Mouse (Mus musculus) lung, embryonic 15.5 days (tissue): ENCODE measurements at regions not wholly inside any gene's neighbourhood (a gene's known extent, or its start where the extent isn't known, plus 50 kb on each side); places are given as distances from the start of the nearest gene placed in this dataset.

ENCODE experiments used
- ATAC-seq: fragments of 200-750 bp; cut with Nextera tagmentation; 2 replicates; pipeline ENCODE4 v1.8.0; 2017; ENCODE audit warnings: moderate number of reproducible peaks, borderline replicate concordance; ENCODE audit not compliant: low FRiP score, low TSS enrichment; ENCODE audit errors: extremely low read depth
- H3K27ac ChIP-seq: fragments of 300-500 bp; sonication (generic); 2 replicates; pipeline ENCODE4 v1.5.1; 2015; ENCODE audit warnings: moderate library complexity, mild to moderate bottlenecking, inconsistent platforms
- H3K27me3 ChIP-seq: fragments of 300-500 bp; sonication (generic); 2 replicates; pipeline ENCODE4 v1.6.1; 2015; ENCODE audit warnings: inconsistent platforms
- H3K36me3 ChIP-seq: fragments of 300-500 bp; sonication (generic); 2 replicates; pipeline ENCODE4 v1.6.1; 2015; ENCODE audit warnings: inconsistent platforms
- H3K4me1 ChIP-seq: fragments of 300-500 bp; sonication (generic); 2 replicates; pipeline ENCODE4 v1.6.1; 2015; ENCODE audit warnings: inconsistent platforms
- H3K4me2 ChIP-seq: fragments of 300-500 bp; sonication (generic); 2 replicates; pipeline ENCODE4 v1.6.1; 2015; ENCODE audit warnings: inconsistent platforms, mild to moderate bottlenecking, moderate library complexity
- H3K4me3 ChIP-seq: fragments of 300-500 bp; sonication (generic); 2 replicates; pipeline ENCODE4 v1.5.1; 2015; ENCODE audit warnings: mild to moderate bottlenecking, inconsistent platforms
- H3K9ac ChIP-seq: fragments of 300-500 bp; sonication (generic); 2 replicates; pipeline ENCODE4 v1.6.1; 2015; ENCODE audit warnings: inconsistent platforms
- H3K9me3 ChIP-seq: fragments of 300-500 bp; sonication (generic); 2 replicates; pipeline ENCODE4 v1.6.1; 2016; ENCODE audit warnings: inconsistent platforms
- WGBS: fragments of 180-500 bp; shearing (Covaris S2); methylation state at CpG from one replicate; pipeline ENCODE4 v1.1.7; 2015; 5-methylcytosine and 5-hydroxymethylcytosine counted together

- Histone ChIP-seq H3K27me3 (no peaks in the 10 kb centered on the region), H3K4me2 (no peak overlapping the region), H3K9me3 (no peaks in the 10 kb centered on the region), H3K27ac (peak overlapping the region; percentile 89), H3K9ac (no peak overlapping the region), H3K4me1 (peaks cover 36% of the 10 kb centered on the region), H3K4me3 (no peak overlapping the region), H3K36me3 (no peaks in the 10 kb centered on the region)
- ATAC-seq = peak; percentile 82; the same call in 1 of the 2 replicates
- WGBS = 29% methylated on average over 9 of the region's 9 CpGs
These were observed 113.6 kb upstream of the Ercc6l2 start for GRCm38 (mm10) chr13:63701199-63702175.

GRCm38 (mm10) chr13:63708567-63708966 is 106.5 kb upstream of the Ercc6l2 start:
- ATAC-seq = no peak
- Histone ChIP-seq H3K27me3 (no peaks in the 10 kb centered on the region), H3K27ac (no peak overlapping the region), H3K9me3 (no peaks in the 10 kb centered on the region), H3K36me3 (no peaks in the 10 kb centered on the region), H3K9ac (no peak overlapping the region), H3K4me1 (peaks cover 17% of the 10 kb centered on the region), H3K4me2 (no peak overlapping the region), H3K4me3 (no peak overlapping the region)
- 75% methylated on average over 2 of the region's 2 CpGs for WGBS

- no peak overlapping the region for H3K9ac ChIP-seq
- no peaks in the 10 kb centered on the region for H3K9me3 ChIP-seq
- no peak overlapping the region for H3K27ac ChIP-seq
- H3K36me3 ChIP-seq = no peaks in the 10 kb centered on the region
- WGBS = 92% methylated on average over 3 of the region's 3 CpGs
- H3K4me1 ChIP-seq = peaks cover 23% of the 10 kb centered on the region
- ATAC-seq = no peak
- H3K4me2 ChIP-seq = no peak overlapping the region
- no peak overlapping the region for H3K4me3 ChIP-seq
- H3K27me3 ChIP-seq = no peaks in the 10 kb centered on the region
These were observed 101.9 kb upstream of the Ercc6l2 start for GRCm38 (mm10) chr13:63713137-63713536.

GRCm38 (mm10) chr13:63716498-63716897 is 98.5 kb upstream of the Ercc6l2 start:
- H3K9ac ChIP-seq = no peak overlapping the region
- H3K4me1 ChIP-seq = peaks cover 54% of the 10 kb centered on the region
- no peak overlapping the region for H3K4me3 ChIP-seq
- no peak overlapping the region for H3K4me2 ChIP-seq
- 75% methylated on average over 1 of the region's 1 CpGs for WGBS
- ATAC-seq = no peak
- H3K9me3 ChIP-seq = no peaks in the 10 kb centered on the region
- H3K27me3 ChIP-seq = no peaks in the 10 kb centered on the region
- peak overlapping the region; percentile 87 for H3K27ac ChIP-seq
- no peaks in the 10 kb centered on the region for H3K36me3 ChIP-seq

GRCm38 (mm10) chr13:63717249-63717648 is 97.8 kb upstream of the Ercc6l2 start:
- 37% methylated on average over 3 of the region's 3 CpGs for WGBS
- H3K27me3 ChIP-seq = no peaks in the 10 kb centered on the region
- H3K27ac ChIP-seq = peak overlapping the region; percentile 87
- no peak for ATAC-seq
- H3K9ac ChIP-seq = no peak overlapping the region
- no peaks in the 10 kb centered on the region for H3K36me3 ChIP-seq
- H3K4me2 ChIP-seq = peak overlapping the region; percentile 16; the same call in 1 of the 2 replicates
- H3K9me3 ChIP-seq = no peaks in the 10 kb centered on the region
- no peak overlapping the region for H3K4me3 ChIP-seq
- peaks cover 56% of the 10 kb centered on the region for H3K4me1 ChIP-seq

- no peak overlapping the region for H3K9ac ChIP-seq
- H3K4me3 ChIP-seq = no peak overlapping the region
- H3K9me3 ChIP-seq = no peaks in the 10 kb centered on the region
- peaks cover 68% of the 10 kb centered on the region for H3K4me1 ChIP-seq
- WGBS = 25% methylated on average over 2 of the region's 2 CpGs
- no peak overlapping the region for H3K4me2 ChIP-seq
- no peaks in the 10 kb centered on the region for H3K36me3 ChIP-seq
- ATAC-seq = no peak
- no peaks in the 10 kb centered on the region for H3K27me3 ChIP-seq
- peak overlapping the region; percentile 87 for H3K27ac ChIP-seq
These were observed 96.3 kb upstream of the Ercc6l2 start for GRCm38 (mm10) chr13:63718782-63719181.

- Histone ChIP-seq H3K9ac (no peak overlapping the region), H3K27ac (peak overlapping the region; percentile 87), H3K4me3 (no peak overlapping the region), H3K27me3 (no peaks in the 10 kb centered on the region), H3K4me1 (peaks cover 76% of the 10 kb centered on the region), H3K9me3 (no peaks in the 10 kb centered on the region), H3K36me3 (no peaks in the 10 kb centered on the region), H3K4me2 (peak overlapping the region; percentile 7; the same call in 1 of the 2 replicates)
- 7% methylated on average over 8 of the region's 8 CpGs for WGBS
- peak; percentile 93 for ATAC-seq
These were observed 95.5 kb upstream of the Ercc6l2 start for GRCm38 (mm10) chr13:63719351-63720207.

GRCm38 (mm10) chr13:63720610-63721009 is 94.4 kb upstream of the Ercc6l2 start:
- H3K27me3 ChIP-seq = no peaks in the 10 kb centered on the region
- peak overlapping the region; percentile 87 for H3K27ac ChIP-seq
- 51% methylated on average over 3 of the region's 3 CpGs for WGBS
- no peaks in the 10 kb centered on the region for H3K36me3 ChIP-seq
- no peaks in the 10 kb centered on the region for H3K9me3 ChIP-seq
- no peak overlapping the region for H3K4me3 ChIP-seq
- H3K4me2 ChIP-seq = no peak overlapping the region
- H3K4me1 ChIP-seq = peaks cover 84% of the 10 kb centered on the region
- ATAC-seq = no peak
- H3K9ac ChIP-seq = no peak overlapping the region

- Histone ChIP-seq H3K4me1 (peaks cover 86% of the 10 kb centered on the region), H3K27ac (peak overlapping the region; percentile 87), H3K36me3 (no peaks in the 10 kb centered on the region), H3K9ac (no peak overlapping the region), H3K27me3 (no peaks in the 10 kb centered on the region), H3K4me3 (no peak overlapping the region), H3K4me2 (no peak overlapping the region), H3K9me3 (no peaks in the 10 kb centered on the region)
- no peak for ATAC-seq
- WGBS = 52% methylated on average over 5 of the region's 5 CpGs
These were observed 93.9 kb upstream of the Ercc6l2 start for GRCm38 (mm10) chr13:63721011-63721625.

- H3K4me2 ChIP-seq = no peak overlapping the region
- H3K9ac ChIP-seq = no peak overlapping the region
- H3K9me3 ChIP-seq = no peaks in the 10 kb centered on the region
- H3K27ac ChIP-seq = peak overlapping the region; percentile 87
- no peaks in the 10 kb centered on the region for H3K27me3 ChIP-seq
- 40% methylated on average over 2 of the region's 2 CpGs for WGBS
- H3K36me3 ChIP-seq = no peaks in the 10 kb centered on the region
- no peak for ATAC-seq
- H3K4me3 ChIP-seq = no peak overlapping the region
- H3K4me1 ChIP-seq = peaks cover 70% of the 10 kb centered on the region
These were observed 90.7 kb upstream of the Ercc6l2 start for GRCm38 (mm10) chr13:63724293-63724692.

- Histone ChIP-seq H3K4me3 (no peak overlapping the region), H3K27me3 (no peaks in the 10 kb centered on the region), H3K9ac (no peak overlapping the region), H3K4me1 (peaks cover 66% of the 10 kb centered on the region), H3K36me3 (no peaks in the 10 kb centered on the region), H3K27ac (peak overlapping the region; percentile 87), H3K4me2 (no peak overlapping the region), H3K9me3 (no peaks in the 10 kb centered on the region)
- ATAC-seq = peak; percentile 62; the same call in 1 of the 2 replicates
- 53% methylated on average over 2 of the region's 2 CpGs for WGBS
These were observed 90.0 kb upstream of the Ercc6l2 start for GRCm38 (mm10) chr13:63724843-63725582.
